Comparison of ENCODE assay signal across 9 mouse cellular contexts in the genomic region with DNA sequence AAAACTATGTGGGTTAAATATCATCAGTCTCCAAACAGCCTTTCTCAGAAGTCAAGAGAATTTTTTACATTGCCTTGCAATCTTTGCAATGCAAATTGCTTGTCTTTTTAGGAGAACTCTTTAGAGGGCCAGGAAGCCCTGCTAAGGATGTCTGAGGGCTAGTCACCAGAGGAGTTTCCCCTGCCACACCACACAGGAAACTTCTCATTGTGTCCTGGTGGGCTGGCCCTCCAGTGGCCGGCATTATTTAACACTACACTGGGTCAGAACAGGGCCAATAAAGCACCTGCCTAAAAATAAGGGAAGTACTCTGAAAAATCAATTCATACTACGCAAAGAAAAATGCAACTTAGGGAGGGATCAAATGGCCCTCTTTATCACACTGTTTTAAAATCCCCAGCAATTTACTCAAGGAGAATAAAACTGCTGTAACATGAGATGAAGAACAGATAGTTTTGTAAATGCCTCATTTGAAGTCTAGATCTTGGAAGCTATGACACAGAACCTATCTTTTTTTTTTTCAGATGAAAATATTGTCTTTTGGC. TPM values are rescaled to one million over a fixed set of nuclear protein-coding genes. Genes with fewer than 3 reads are reported as not detected.
DNase-seq lines count a peak whose midpoint lies in the region; ATAC-seq and TF ChIP-seq lines count a peak whose summit lies in the region.
"Had no signal": no experiment of that assay in that cellular context is flagged by ENCODE, and none has a peak within 500 bp of the region (broad histone marks: within the 10 kb centered on the region; RNA-seq: fewer than 3 reads in every experiment).

No protein-coding gene starts in this region.

- no peaks in the 10 kb centered on the region for H3K27me3 ChIP-seq in kidney, embryonic 16.5 days (ENCODE audit: insufficient read depth, low read length)
- no peaks in the 10 kb centered on the region for H3K27me3 ChIP-seq in hindbrain, embryonic 13.5 days

- TF ChIP-seq CTCF in olfactory bulb, adult 2 months (IDR thresholded peaks at IDR 0.05; ENCODE audit: insufficient read depth, low read depth, low read length), result no peak

- no peak overlapping the region for H3K9ac ChIP-seq in kidney, embryonic 16.5 days (replicated peaks; ENCODE audit: low read length)
- peak overlapping the region; percentile 86 for H3K9ac ChIP-seq in hindbrain, embryonic 13.5 days

- WGBS in kidney, embryonic 16.5 days, result 18% methylated on average over 2 of the region's 2 CpGs
- WGBS in hindbrain, embryonic 13.5 days, result 8% methylated on average over 2 of the region's 2 CpGs
- WGBS in olfactory bulb, adult 2 months, result 14% methylated on average over 2 of the region's 2 CpGs

- no peak for TF ChIP-seq POLR2A in olfactory bulb, adult 2 months (IDR thresholded peaks at IDR 0.05; ENCODE audit: insufficient read depth, low read depth, low read length)

- no peak overlapping the region for H3K27ac ChIP-seq in kidney, embryonic 16.5 days (ENCODE audit: low read length)
- H3K27ac ChIP-seq in hindbrain, embryonic 13.5 days, result peak overlapping the region; percentile 96
- H3K27ac ChIP-seq in olfactory bulb, adult 2 months (ENCODE audit: insufficient read depth, low read depth, low read length), result no peak overlapping the region

- no peak for ATAC-seq in kidney, embryonic 16.5 days (ENCODE audit: low FRiP score, low TSS enrichment)
- no peak for ATAC-seq in hindbrain, embryonic 13.5 days (ENCODE audit: low FRiP score)

- H3K36me3 ChIP-seq in kidney, embryonic 16.5 days (ENCODE audit: insufficient read depth, low read length), result no peaks in the 10 kb centered on the region
- H3K36me3 ChIP-seq in hindbrain, embryonic 13.5 days, result no peaks in the 10 kb centered on the region

- no peak overlapping the region for H3K4me3 ChIP-seq in kidney, embryonic 16.5 days (ENCODE audit: low read length)
- H3K4me3 ChIP-seq in hindbrain, embryonic 13.5 days, result peak overlapping the region; percentile 68
- H3K4me3 ChIP-seq in olfactory bulb, adult 2 months (ENCODE audit: insufficient read depth, low read depth, low read length), result peak overlapping the region; percentile 33

- no peak for DNase-seq in kidney, postnatal 4 days
- DNase-seq in embryo, embryonic 11 days, result peak; percentile 36
- no peak for DNase-seq in spleen, adult 12 weeks (ENCODE audit: low spot score)
- no peak for DNase-seq in spleen, postnatal 10 days (ENCODE audit: low spot score in 2 of 2)
- DNase-seq in kidney, adult 18-20 months, result no peak
- DNase-seq: spleen, adult 18-20 months had no signal

- H3K9me3 ChIP-seq in kidney, embryonic 16.5 days (ENCODE audit: low read length), result no peaks in the 10 kb centered on the region
- H3K9me3 ChIP-seq in hindbrain, embryonic 13.5 days, result no peaks in the 10 kb centered on the region

- H3K4me2 ChIP-seq in kidney, embryonic 16.5 days (replicated peaks; ENCODE audit: low read depth, low read length), result 0 out of 2 replicates have a peak overlapping the region, but pooled peaks have one; percentile 77
- H3K4me2 ChIP-seq in hindbrain, embryonic 13.5 days, result peak overlapping the region; percentile 84

- peaks cover 22% of the 10 kb centered on the region for H3K4me1 ChIP-seq in kidney, embryonic 16.5 days (ENCODE audit: insufficient read depth, low read length)
- peaks cover 59% of the 10 kb centered on the region for H3K4me1 ChIP-seq in hindbrain, embryonic 13.5 days (replicated peaks)
- H3K4me1 ChIP-seq in olfactory bulb, adult 2 months (ENCODE audit: control insufficient read depth, insufficient read depth, low read length), result peaks cover 35% of the 10 kb centered on the region

RNA-seq across cellular contexts. Expression of gene Gm6525, which starts 45.3 kb away (rescaled TPM):
- polyA plus RNA-seq in kidney, embryonic 16.5 days (2015; fragmentation: Nextera tagmentation; extraction: Ambion mirVana), result 0.77 and 0.80 TPM in 2 replicates
- 2.9 and 3.3 TPM in 2 replicates for polyA plus RNA-seq in hindbrain, embryonic 13.5 days (2015; fragmentation: Nextera tagmentation; extraction: Ambion mirVana)
- not detected in 2 replicates for polyA plus RNA-seq in olfactory bulb, adult 2 months (2012; ENCODE audit: insufficient read depth, insufficient read length, low replicate concordance, missing spikeins)
